In the genomic region with DNA sequence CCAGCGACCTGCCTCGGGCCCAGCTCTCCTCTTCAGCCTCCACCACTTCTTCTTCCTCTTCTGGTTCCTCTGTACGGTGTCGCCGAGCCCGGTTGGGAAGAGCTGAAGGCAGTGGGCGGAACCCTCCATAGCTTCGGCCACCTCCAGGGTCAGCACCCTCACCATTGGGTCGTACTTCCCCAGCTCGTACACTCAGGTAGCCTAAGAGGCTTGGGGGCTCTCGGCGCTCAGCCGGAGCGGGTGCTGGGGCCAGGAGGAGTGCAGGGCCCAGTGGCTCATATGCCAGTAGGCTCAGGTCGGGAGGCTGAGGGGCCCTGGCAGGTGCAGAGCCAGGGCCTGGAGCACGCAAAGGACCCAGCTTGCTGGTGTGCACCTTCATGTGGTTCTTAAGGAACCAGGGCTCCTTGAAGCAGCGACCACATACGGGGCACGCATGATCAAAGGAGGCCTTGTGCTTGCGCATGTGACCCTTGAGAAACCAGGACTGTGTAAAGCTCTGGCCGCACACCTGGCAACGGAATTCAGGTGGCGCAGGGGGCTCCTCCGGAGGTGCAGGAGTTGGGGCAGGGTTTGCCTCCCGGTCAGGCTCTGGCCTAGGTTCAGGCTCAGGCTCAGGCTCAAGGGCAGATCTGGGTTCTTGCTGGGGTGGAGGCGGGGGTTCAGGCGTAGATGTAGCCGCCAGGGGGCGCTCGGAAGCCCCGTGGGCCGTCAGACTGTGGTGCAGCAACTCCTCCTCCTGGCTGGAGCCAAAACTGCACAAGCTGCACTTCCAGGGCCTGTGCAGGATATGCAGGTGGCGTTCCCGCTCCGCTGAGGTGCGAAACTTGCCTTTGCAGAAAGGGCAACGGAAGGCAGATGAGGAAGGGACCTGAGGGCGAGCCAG, we compare ENCODE assay signal across 8 mouse cellular contexts. TPM values are rescaled to one million over a fixed set of nuclear protein-coding genes. Genes with fewer than 3 reads are reported as not detected.
DNase-seq lines count a peak whose midpoint lies in the region; ATAC-seq and TF ChIP-seq lines count a peak whose summit lies in the region.

No protein-coding gene starts in this region.

- H3K9ac ChIP-seq in embryonic facial prominence, embryonic 13.5 days = peak overlapping the region; percentile 59
- H3K9ac ChIP-seq in heart, adult 2 months (ENCODE audit: low read depth, low read length) = no peak overlapping the region
- H3K9ac ChIP-seq in limb, embryonic 14.5 days (ENCODE audit: low read depth, low read length, severe bottlenecking) = no peak overlapping the region
- H3K9ac ChIP-seq in midbrain, postnatal 0 days (replicated peaks; ENCODE audit: low read length, poor library complexity, severe bottlenecking) = peak overlapping the region; percentile 42; the same call in 1 of the 2 replicates

- H3K4me3 ChIP-seq in embryonic facial prominence, embryonic 13.5 days = peak overlapping the region; percentile 11; the same call in 1 of the 2 replicates
- no peak overlapping the region for H3K4me3 ChIP-seq in heart, adult 2 months
- no peak overlapping the region for H3K4me3 ChIP-seq in kidney, adult 2 months (ENCODE audit: insufficient read depth, low read depth, low read length)
- H3K4me3 ChIP-seq in limb, embryonic 14.5 days (replicated peaks; ENCODE audit: low read length) = no peak overlapping the region
- peak overlapping the region; percentile 15; the same call in 1 of the 2 replicates for H3K4me3 ChIP-seq in midbrain, postnatal 0 days (ENCODE audit: low read depth, low read length)
- no peak overlapping the region for H3K4me3 ChIP-seq in spleen, adult 2 months (ENCODE audit: extremely low read depth, insufficient read depth, insufficient read length)

- no peaks in the 10 kb centered on the region for H3K27me3 ChIP-seq in embryonic facial prominence, embryonic 13.5 days
- no peaks in the 10 kb centered on the region for H3K27me3 ChIP-seq in heart, adult 2 months (ENCODE audit: control insufficient read depth, insufficient read depth, low read length)
- no peaks in the 10 kb centered on the region for H3K27me3 ChIP-seq in kidney, adult 2 months (replicated peaks; ENCODE audit: control insufficient read depth, insufficient read depth, low read length)
- H3K27me3 ChIP-seq in limb, embryonic 14.5 days (ENCODE audit: control insufficient read depth, insufficient read depth, low read length) = no peaks in the 10 kb centered on the region
- H3K27me3 ChIP-seq in midbrain, postnatal 0 days (ENCODE audit: insufficient read depth, low read length) = no peaks in the 10 kb centered on the region
- H3K27me3 ChIP-seq in spleen, adult 2 months (ENCODE audit: control insufficient read depth, insufficient read depth, low read length) = no peaks in the 10 kb centered on the region

- ATAC-seq in embryonic facial prominence, embryonic 13.5 days (ENCODE audit: insufficient number of reproducible peaks, insufficient read depth, low FRiP score, low TSS enrichment, low read depth) = peak; percentile 62
- ATAC-seq in limb, embryonic 14.5 days (ENCODE audit: low FRiP score, low read depth) = peak; percentile 73
- ATAC-seq in midbrain, postnatal 0 days (ENCODE audit: low FRiP score) = peak; percentile 56

- H3K4me2 ChIP-seq in embryonic facial prominence, embryonic 13.5 days = peak overlapping the region; percentile 49
- peak overlapping the region; percentile 21 for H3K4me2 ChIP-seq in limb, embryonic 14.5 days (replicated peaks; ENCODE audit: low read depth, low read length, severe bottlenecking)
- H3K4me2 ChIP-seq in midbrain, postnatal 0 days (ENCODE audit: low read depth, low read length, poor library complexity, severe bottlenecking) = peak overlapping the region; percentile 54

- peaks cover 54% of the 10 kb centered on the region for H3K36me3 ChIP-seq in embryonic facial prominence, embryonic 13.5 days
- H3K36me3 ChIP-seq in heart, adult 2 months (ENCODE audit: control insufficient read depth, insufficient read depth, low read length) = no peaks in the 10 kb centered on the region
- H3K36me3 ChIP-seq in kidney, adult 2 months (ENCODE audit: control insufficient read depth, insufficient read depth, low read length) = no peaks in the 10 kb centered on the region; the same call in 1 of the 2 replicates
- H3K36me3 ChIP-seq in limb, embryonic 14.5 days (ENCODE audit: control insufficient read depth, insufficient read depth, low read length) = peaks cover 51% of the 10 kb centered on the region
- peaks cover 36% of the 10 kb centered on the region; the same call in 1 of the 2 replicates for H3K36me3 ChIP-seq in midbrain, postnatal 0 days (ENCODE audit: insufficient read depth, low read length)
- H3K36me3 ChIP-seq in spleen, adult 2 months (ENCODE audit: control insufficient read depth, insufficient read depth, low read length) = no peaks in the 10 kb centered on the region

- H3K27ac ChIP-seq in embryonic facial prominence, embryonic 13.5 days = peak overlapping the region; percentile 28; the same call in 1 of the 2 replicates
- H3K27ac ChIP-seq in heart, adult 2 months = no peak overlapping the region
- no peak overlapping the region for H3K27ac ChIP-seq in kidney, adult 2 months (ENCODE audit: insufficient read depth, low read depth, low read length)
- no peak overlapping the region for H3K27ac ChIP-seq in limb, embryonic 14.5 days (replicated peaks; ENCODE audit: low read depth, low read length)
- H3K27ac ChIP-seq in midbrain, postnatal 0 days (ENCODE audit: low read depth, low read length) = peak overlapping the region; percentile 69
- H3K27ac ChIP-seq in spleen, adult 2 months (ENCODE audit: insufficient read depth, low read length) = no peak overlapping the region

- TF ChIP-seq CTCF in heart, adult 2 months (IDR thresholded peaks at IDR 0.05) = no peak; the same call in 1 of the 2 replicates
- peak; percentile 98 for TF ChIP-seq CTCF in kidney, adult 2 months (conservative IDR thresholded peaks at IDR 0.05; ENCODE audit: insufficient read depth, insufficient read length, low read depth, low read length)
- TF ChIP-seq CTCF in midbrain, postnatal 0 days (IDR thresholded peaks at IDR 0.05) = peak; percentile 99
- peak; percentile 100 for TF ChIP-seq CTCF in spleen, adult 2 months (IDR thresholded peaks at IDR 0.05; ENCODE audit: extremely low read depth, insufficient read depth, insufficient read length, insufficient replicate concordance)

- DNase-seq in 3T3-L1 (ENCODE audit: low read depth, low spot score) = peak; percentile 86
- DNase-seq in adrenal gland, postnatal 36 days = peak; percentile 92 to 95
- DNase-seq in heart, adult 2 months = peak; percentile 88 to 92
- peak; percentile 92 for DNase-seq in kidney, adult 2 months
- peak; percentile 75 for DNase-seq in limb, embryonic 14.5 days (ENCODE audit: low spot score)
- peak; percentile 91 for DNase-seq in midbrain, postnatal 0 days (ENCODE audit: low spot score)
- peak; percentile 72 to 85 for DNase-seq in spleen, adult 2 months (ENCODE audit: low read depth in 1 of 2, low spot score in 2 of 2)

- H3K4me1 ChIP-seq in embryonic facial prominence, embryonic 13.5 days = peaks cover 45% of the 10 kb centered on the region
- no peaks in the 10 kb centered on the region for H3K4me1 ChIP-seq in heart, adult 2 months (ENCODE audit: control insufficient read depth, insufficient read depth, low read length)
- H3K4me1 ChIP-seq in kidney, adult 2 months (ENCODE audit: control insufficient read depth, insufficient read depth, low read length) = peaks cover 12% of the 10 kb centered on the region
- H3K4me1 ChIP-seq in limb, embryonic 14.5 days (ENCODE audit: control insufficient read depth, insufficient read depth, low read length) = peaks cover 24% of the 10 kb centered on the region
- peaks cover 33% of the 10 kb centered on the region for H3K4me1 ChIP-seq in midbrain, postnatal 0 days (ENCODE audit: insufficient read depth, low read length)
- peaks cover 4% of the 10 kb centered on the region for H3K4me1 ChIP-seq in spleen, adult 2 months (ENCODE audit: control insufficient read depth, insufficient read depth, insufficient read length)

- 54% methylated on average over 38 of the region's 38 CpGs for WGBS in embryonic facial prominence, embryonic 13.5 days
- WGBS in heart, adult 2 months = 54% methylated on average over 38 of the region's 38 CpGs
- WGBS in kidney, adult 2 months = 47% methylated on average over 38 of the region's 38 CpGs
- WGBS in limb, embryonic 14.5 days = 57% methylated on average over 37 of the region's 38 CpGs
- WGBS in midbrain, postnatal 0 days = 47% methylated on average over 38 of the region's 38 CpGs
- WGBS in spleen, adult 2 months = 48% methylated on average over 38 of the region's 38 CpGs

- peak; percentile 93 for TF ChIP-seq EP300 in heart, adult 2 months (IDR thresholded peaks at IDR 0.05; ENCODE audit: insufficient read depth, low read depth, low read length)

- H3K9me3 ChIP-seq in embryonic facial prominence, embryonic 13.5 days = no peaks in the 10 kb centered on the region
- H3K9me3 ChIP-seq in limb, embryonic 14.5 days (ENCODE audit: control insufficient read depth, low read length) = no peaks in the 10 kb centered on the region
- H3K9me3 ChIP-seq in midbrain, postnatal 0 days (ENCODE audit: low read length) = no peaks in the 10 kb centered on the region

- TF ChIP-seq POLR2A in heart, adult 2 months (IDR thresholded peaks at IDR 0.05; ENCODE audit: insufficient read depth, low read depth, low read length) = no peak
- no peak for TF ChIP-seq POLR2A in kidney, adult 2 months (IDR thresholded peaks at IDR 0.05; ENCODE audit: low read depth, low read length)
- TF ChIP-seq POLR2A in limb, embryonic 14.5 days (IDR thresholded peaks at IDR 0.05; ENCODE audit: borderline replicate concordance, extremely low read depth, insufficient read depth, insufficient read length) = no peak
- no peak for TF ChIP-seq POLR2A in spleen, adult 2 months (IDR thresholded peaks at IDR 0.05; ENCODE audit: low read depth, low read length)

- no peaks in the 10 kb centered on the region for H3K79me2 ChIP-seq in heart, adult 2 months (replicated peaks; ENCODE audit: control insufficient read depth, insufficient read depth, low read length)

- intact Hi-C loops in heart, adult 2 months (cut with DNase I) = loop anchor here (1.0 to 2.0 kb wide), 3 partner anchors 12 to 106 kb away; a partner anchor contains a TSS

RNA-seq across cellular contexts. Expression of a gene that starts 6.9 kb away (rescaled TPM):
- 1 to 10 TPM; 1.7 to 2.5 TPM for total RNA-seq in adrenal gland, postnatal 36 days (2021)
- polyA plus RNA-seq in embryonic facial prominence, embryonic 13.5 days (2015; fragmentation: Nextera tagmentation; extraction: Ambion mirVana) = 0.44 and 1.1 TPM in 2 replicates
- total RNA-seq in heart, adult 2 months (2021) = 1 to 10 TPM; 2.2 to 4.2 TPM
- 2.8 and 3.8 TPM in 2 replicates for polyA plus RNA-seq in heart, adult 2 months (2012; rRNA removed)
- 2.4 and 2.5 TPM in 2 replicates for polyA plus RNA-seq in kidney, adult 2 months (2012; rRNA removed)
- 0.99 and 1.3 TPM in 2 replicates for polyA plus RNA-seq in limb, embryonic 14.5 days (2012; rRNA removed)
- polyA plus RNA-seq in limb, embryonic 14.5 days (2014; fragmentation: Nextera tagmentation; extraction: Ambion mirVana) = 0.28 and 0.81 TPM in 2 replicates
- total RNA-seq in midbrain, postnatal 0 days (2014; rRNA removed) = not detected in 2 replicates
- 0.18 and 0.81 TPM in 2 replicates for polyA plus RNA-seq in midbrain, postnatal 0 days (2015; fragmentation: Nextera tagmentation; extraction: Ambion mirVana)
- polyA plus RNA-seq in spleen, adult 2 months (2012; rRNA removed) = 0.27 and 0.36 TPM in 2 replicates

RNA-seq across cellular contexts. Expression of a gene that starts 12.0 kb away (rescaled TPM):
- 10 to 100 TPM; 51.9 to 62.1 TPM for total RNA-seq in adrenal gland, postnatal 36 days (2021)
- polyA plus RNA-seq in embryonic facial prominence, embryonic 13.5 days (2015; fragmentation: Nextera tagmentation; extraction: Ambion mirVana) = 31.1 and 36.0 TPM in 2 replicates
- total RNA-seq in heart, adult 2 months (2021) = 10 to 100 TPM; 26.8 to 30.0 TPM
- 38.6 and 42.0 TPM in 2 replicates for polyA plus RNA-seq in heart, adult 2 months (2012; rRNA removed)
- 43.2 and 61.8 TPM in 2 replicates for polyA plus RNA-seq in kidney, adult 2 months (2012; rRNA removed)
- polyA plus RNA-seq in limb, embryonic 14.5 days (2012; rRNA removed) = 89.4 and 126 TPM in 2 replicates
- polyA plus RNA-seq in limb, embryonic 14.5 days (2014; fragmentation: Nextera tagmentation; extraction: Ambion mirVana) = 30.3 and 37.5 TPM in 2 replicates
- 60.4 and 65.5 TPM in 2 replicates for total RNA-seq in midbrain, postnatal 0 days (2014; rRNA removed)
- 23.5 TPM in 2 replicates for polyA plus RNA-seq in midbrain, postnatal 0 days (2015; fragmentation: Nextera tagmentation; extraction: Ambion mirVana)
- 31.0 and 46.5 TPM in 2 replicates for polyA plus RNA-seq in spleen, adult 2 months (2012; rRNA removed)

RNA-seq across cellular contexts. Expression of a gene that starts 24.0 kb away (rescaled TPM):
- 10 to 100 TPM; 46.6 to 51.6 TPM for total RNA-seq in adrenal gland, postnatal 36 days (2021)
- 165 and 167 TPM in 2 replicates for polyA plus RNA-seq in embryonic facial prominence, embryonic 13.5 days (2015; fragmentation: Nextera tagmentation; extraction: Ambion mirVana)
- 10 to 100 TPM; 27.2 to 27.8 TPM for total RNA-seq in heart, adult 2 months (2021)
- 42.6 and 49.0 TPM in 2 replicates for polyA plus RNA-seq in heart, adult 2 months (2012; rRNA removed)
- polyA plus RNA-seq in kidney, adult 2 months (2012; rRNA removed) = 36.1 and 37.4 TPM in 2 replicates
- 220 and 277 TPM in 2 replicates for polyA plus RNA-seq in limb, embryonic 14.5 days (2012; rRNA removed)
- polyA plus RNA-seq in limb, embryonic 14.5 days (2014; fragmentation: Nextera tagmentation; extraction: Ambion mirVana) = 143 and 160 TPM in 2 replicates
- 93.8 and 108 TPM in 2 replicates for total RNA-seq in midbrain, postnatal 0 days (2014; rRNA removed)
- polyA plus RNA-seq in midbrain, postnatal 0 days (2015; fragmentation: Nextera tagmentation; extraction: Ambion mirVana) = 58.0 and 66.1 TPM in 2 replicates
- 18.4 and 19.3 TPM in 2 replicates for polyA plus RNA-seq in spleen, adult 2 months (2012; rRNA removed)

RNA-seq across cellular contexts. Expression of a gene that starts 33.7 kb away (rescaled TPM):
- not detected for total RNA-seq in adrenal gland, postnatal 36 days (2021)
- polyA plus RNA-seq in embryonic facial prominence, embryonic 13.5 days (2015; fragmentation: Nextera tagmentation; extraction: Ambion mirVana) = not detected in 2 replicates
- not detected for total RNA-seq in heart, adult 2 months (2021)
- polyA plus RNA-seq in heart, adult 2 months (2012; rRNA removed) = not detected in 2 replicates
- not detected in 2 replicates for polyA plus RNA-seq in kidney, adult 2 months (2012; rRNA removed)
- not detected in 2 replicates for polyA plus RNA-seq in limb, embryonic 14.5 days (2012; rRNA removed)
- polyA plus RNA-seq in limb, embryonic 14.5 days (2014; fragmentation: Nextera tagmentation; extraction: Ambion mirVana) = not detected in 2 replicates
- not detected in 2 replicates for total RNA-seq in midbrain, postnatal 0 days (2014; rRNA removed)
- polyA plus RNA-seq in midbrain, postnatal 0 days (2015; fragmentation: Nextera tagmentation; extraction: Ambion mirVana) = not detected in 2 replicates
- not detected in 2 replicates for polyA plus RNA-seq in spleen, adult 2 months (2012; rRNA removed)

Comparison
In these comparisons a context has a peak if more than half of its experiments do, and no peak if none do; other contexts are left out.
1. H3K27ac ChIP-seq: peak in embryonic facial prominence, embryonic 13.5 days (single experiment) and midbrain, postnatal 0 days (single experiment); none in heart, adult 2 months (single experiment), kidney, adult 2 months (single experiment), limb, embryonic 14.5 days (single experiment) and spleen, adult 2 months (single experiment).
2. H3K4me3 ChIP-seq: peak in embryonic facial prominence, embryonic 13.5 days (single experiment) and midbrain, postnatal 0 days (single experiment); none in heart, adult 2 months (single experiment), kidney, adult 2 months (single experiment), limb, embryonic 14.5 days (single experiment) and spleen, adult 2 months (single experiment).
3. H3K9ac ChIP-seq: peak in embryonic facial prominence, embryonic 13.5 days (single experiment) and midbrain, postnatal 0 days (single experiment); none in heart, adult 2 months (single experiment) and limb, embryonic 14.5 days (single experiment).
4. Peak in every context shown above with its lines, with median percentiles within 50 percentile points of each other: DNase-seq, ATAC-seq and H3K4me2 ChIP-seq.